Mouse (Mus musculus) natural killer cell, adult 2 months (primary cell): ENCODE results near the gene Cox7a2l.

Experiments
- DNase-seq, 2 experiments: peaks; one replicate each; pipeline ENCODE4 v3.0.0; 2022; ENCODE audit warnings: low spot score in 2 of 2

Gene Cox7a2l

GRCm38 (mm10) chr17:83452451-83452850, 64.7 kb downstream of the Cox7a2l start:
- DNase-seq: no peak
